Comparison of ENCODE assay signal across 15 mouse cellular contexts in the genomic region with DNA sequence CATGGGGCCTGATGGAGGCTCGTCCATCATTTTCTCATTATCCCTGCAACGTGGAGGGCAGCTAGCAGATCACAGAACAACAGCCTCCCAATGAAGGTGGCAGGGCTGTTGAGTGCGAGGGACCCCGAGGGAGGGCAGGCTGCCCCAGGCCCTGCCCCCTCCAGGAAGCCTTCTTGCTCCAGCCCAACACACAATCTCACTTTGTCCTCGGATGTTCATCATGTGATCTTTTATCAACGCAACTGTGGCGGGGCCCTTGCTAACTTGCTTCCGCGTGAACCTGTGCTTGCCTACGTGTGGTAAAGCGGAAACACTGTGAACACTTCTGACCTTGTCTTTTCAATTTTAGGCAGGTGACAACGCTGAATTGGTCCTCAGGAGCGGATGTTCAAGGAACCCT.
A peak's percentile ranks its signal among the peaks of the same experiment; 100 is the strongest.
DNase-seq lines count a peak whose midpoint lies in the region; ATAC-seq lines count a peak whose summit lies in the region.
"Had no signal": no experiment of that assay in that cellular context is flagged by ENCODE, and none has a peak within 500 bp of the region (broad histone marks: within the 10 kb centered on the region; RNA-seq: fewer than 3 reads in every experiment).

No protein-coding gene starts in this region.

- H3K36me3 ChIP-seq in hindbrain, embryonic 12.5 days, result peaks cover 14% of the 10 kb centered on the region
- H3K36me3 ChIP-seq in hindbrain, embryonic 16.5 days (ENCODE audit: control insufficient read depth, insufficient read depth, low read length), result peaks cover 2% of the 10 kb centered on the region; the same call in 1 of the 2 replicates
- peaks cover 18% of the 10 kb centered on the region for H3K36me3 ChIP-seq in neural tube, embryonic 15.5 days
- 0 out of 2 replicates have a peak, but pooled peaks cover 12% of the 10 kb centered on the region for H3K36me3 ChIP-seq in stomach, embryonic 15.5 days
- H3K36me3 ChIP-seq: kidney, embryonic 15.5 days; liver, embryonic 13.5 days had no signal

- peak overlapping the region; percentile 84 for H3K27ac ChIP-seq in hindbrain, embryonic 12.5 days
- H3K27ac ChIP-seq in hindbrain, embryonic 16.5 days (ENCODE audit: low read depth, low read length), result no peak overlapping the region
- no peak overlapping the region; the same call in 1 of the 2 replicates for H3K27ac ChIP-seq in neural tube, embryonic 15.5 days (replicated peaks)
- peak overlapping the region; percentile 69; the same call in 1 of the 2 replicates for H3K27ac ChIP-seq in stomach, embryonic 15.5 days
- H3K27ac ChIP-seq: hindbrain, embryonic 15.5 days; kidney, embryonic 15.5 days; liver, embryonic 13.5 days; macrophage had no signal

- H3K9ac ChIP-seq in hindbrain, embryonic 12.5 days, result no peak overlapping the region
- no peak overlapping the region for H3K9ac ChIP-seq in hindbrain, embryonic 16.5 days (ENCODE audit: low read depth, low read length)
- no peak overlapping the region for H3K9ac ChIP-seq in neural tube, embryonic 15.5 days (replicated peaks)
- no peak overlapping the region for H3K9ac ChIP-seq in stomach, embryonic 15.5 days
- H3K9ac ChIP-seq: hindbrain, embryonic 15.5 days; kidney, embryonic 15.5 days; liver, embryonic 13.5 days; midbrain, embryonic 15.5 days had no signal

- DNase-seq in embryo, embryonic 11 days, result peak; percentile 32
- no peak for DNase-seq in embryo, embryonic 9.5 days (ENCODE audit: extremely low spot score)
- peak; percentile 30 for DNase-seq in neural tube, embryonic 10.5 days (ENCODE audit: extremely low spot score, low spot score)
- no peak for DNase-seq in cerebellum, adult 11-12 months
- DNase-seq: cerebellum, adult 8-10 months; gastrocnemius, postnatal 14 days; liver, embryonic 13.5 days had no signal

- H3K9me3 ChIP-seq in hindbrain, embryonic 12.5 days (replicated peaks), result no peaks in the 10 kb centered on the region
- no peaks in the 10 kb centered on the region for H3K9me3 ChIP-seq in hindbrain, embryonic 16.5 days (ENCODE audit: control insufficient read depth, low read length)
- no peaks in the 10 kb centered on the region for H3K9me3 ChIP-seq in neural tube, embryonic 15.5 days (replicated peaks)
- H3K9me3 ChIP-seq in stomach, embryonic 15.5 days, result no peaks in the 10 kb centered on the region
- H3K9me3 ChIP-seq: hindbrain, embryonic 15.5 days; kidney, embryonic 15.5 days; liver, embryonic 13.5 days; midbrain, embryonic 15.5 days had no signal

- H3K4me1 ChIP-seq in hindbrain, embryonic 12.5 days, result peaks cover 57% of the 10 kb centered on the region
- peaks cover 19% of the 10 kb centered on the region for H3K4me1 ChIP-seq in hindbrain, embryonic 16.5 days (ENCODE audit: control insufficient read depth, insufficient read depth, low read depth, low read length)
- peaks cover 39% of the 10 kb centered on the region for H3K4me1 ChIP-seq in neural tube, embryonic 15.5 days
- peaks cover 37% of the 10 kb centered on the region for H3K4me1 ChIP-seq in stomach, embryonic 15.5 days
- H3K4me1 ChIP-seq: liver, embryonic 13.5 days had no signal

- 60% methylated on average over 13 of the region's 13 CpGs for WGBS in hindbrain, embryonic 12.5 days
- 66% methylated on average over 13 of the region's 13 CpGs for WGBS in hindbrain, embryonic 16.5 days
- WGBS in neural tube, embryonic 15.5 days, result 56% methylated on average over 13 of the region's 13 CpGs
- WGBS in stomach, embryonic 15.5 days, result 62% methylated on average over 13 of the region's 13 CpGs

- no peak for ATAC-seq in hindbrain, embryonic 12.5 days (ENCODE audit: low FRiP score)
- no peak for ATAC-seq in hindbrain, embryonic 16.5 days
- ATAC-seq in neural tube, embryonic 15.5 days (ENCODE audit: low FRiP score), result no peak
- ATAC-seq in stomach, embryonic 15.5 days (ENCODE audit: insufficient read depth, low FRiP score, low read depth), result no peak
- ATAC-seq: midbrain, embryonic 15.5 days had no signal

- H3K4me3 ChIP-seq in hindbrain, embryonic 12.5 days, result no peak overlapping the region
- H3K4me3 ChIP-seq in hindbrain, embryonic 16.5 days (ENCODE audit: low read length), result no peak overlapping the region
- H3K4me3 ChIP-seq in neural tube, embryonic 15.5 days (replicated peaks), result no peak overlapping the region
- H3K4me3 ChIP-seq in stomach, embryonic 15.5 days (replicated peaks), result no peak overlapping the region
- H3K4me3 ChIP-seq: hindbrain, embryonic 15.5 days; kidney, embryonic 15.5 days; liver, embryonic 13.5 days; midbrain, embryonic 15.5 days had no signal

- no peaks in the 10 kb centered on the region for H3K27me3 ChIP-seq in hindbrain, embryonic 12.5 days
- no peaks in the 10 kb centered on the region for H3K27me3 ChIP-seq in hindbrain, embryonic 16.5 days (replicated peaks; ENCODE audit: control insufficient read depth, insufficient read depth, low read length)
- H3K27me3 ChIP-seq in neural tube, embryonic 15.5 days (replicated peaks), result no peaks in the 10 kb centered on the region
- no peaks in the 10 kb centered on the region for H3K27me3 ChIP-seq in stomach, embryonic 15.5 days (replicated peaks)
- H3K27me3 ChIP-seq: hindbrain, embryonic 15.5 days; liver, embryonic 13.5 days; midbrain, embryonic 15.5 days had no signal

- H3K4me2 ChIP-seq in hindbrain, embryonic 12.5 days (replicated peaks), result no peak overlapping the region
- H3K4me2 ChIP-seq in hindbrain, embryonic 16.5 days (ENCODE audit: low read length), result no peak overlapping the region
- no peak overlapping the region for H3K4me2 ChIP-seq in neural tube, embryonic 15.5 days
- no peak overlapping the region for H3K4me2 ChIP-seq in stomach, embryonic 15.5 days
- H3K4me2 ChIP-seq: hindbrain, embryonic 15.5 days; kidney, embryonic 15.5 days; liver, embryonic 13.5 days; midbrain, embryonic 15.5 days had no signal

Comparison
In these comparisons a context has a peak if more than half of its experiments do, and no peak if none do; other contexts are left out.
1. DNase-seq: peak in embryo, embryonic 11 days (single experiment) and neural tube, embryonic 10.5 days (single experiment); none in embryo, embryonic 9.5 days (single experiment) and cerebellum, adult 11-12 months (single experiment).
2. H3K27ac ChIP-seq: peak in hindbrain, embryonic 12.5 days (single experiment) and stomach, embryonic 15.5 days (single experiment); none in hindbrain, embryonic 16.5 days (single experiment) and neural tube, embryonic 15.5 days (single experiment).